In genomic region chr7:64155687-64156086, GRCm38 (mm10) we compare ENCODE assay signal across 8 mouse cellular contexts. TPM values are rescaled to one million over a fixed set of nuclear protein-coding genes. Genes with fewer than 3 reads are reported as not detected.
DNase-seq lines count a peak whose midpoint lies in the region; ATAC-seq lines count a peak whose summit lies in the region.

No protein-coding gene starts in this region.

- H3K27me3 ChIP-seq in hindbrain, embryonic 12.5 days, result no peaks in the 10 kb centered on the region
- no peaks in the 10 kb centered on the region for H3K27me3 ChIP-seq in lung, embryonic 15.5 days

- H3K9me3 ChIP-seq in hindbrain, embryonic 12.5 days (replicated peaks), result no peaks in the 10 kb centered on the region
- no peaks in the 10 kb centered on the region for H3K9me3 ChIP-seq in lung, embryonic 15.5 days

- H3K27ac ChIP-seq in hindbrain, embryonic 12.5 days, result no peak overlapping the region
- no peak overlapping the region for H3K27ac ChIP-seq in lung, embryonic 15.5 days

- H3K9ac ChIP-seq in hindbrain, embryonic 12.5 days, result no peak overlapping the region
- 0 out of 2 replicates have a peak overlapping the region, but pooled peaks have one; percentile 19 for H3K9ac ChIP-seq in lung, embryonic 15.5 days

- whole genome bisulfite sequencing in hindbrain, embryonic 12.5 days, result 15% methylated on average over 10 of the region's 10 CpGs
- WGBS in lung, embryonic 15.5 days, result 2% methylated on average over 10 of the region's 10 CpGs

- peak overlapping the region; percentile 41 for H3K4me2 ChIP-seq in hindbrain, embryonic 12.5 days (replicated peaks)
- peak overlapping the region; percentile 50 for H3K4me2 ChIP-seq in lung, embryonic 15.5 days

- peaks cover 26% of the 10 kb centered on the region for H3K4me1 ChIP-seq in hindbrain, embryonic 12.5 days
- peaks cover 26% of the 10 kb centered on the region for H3K4me1 ChIP-seq in lung, embryonic 15.5 days

- ATAC-seq in hindbrain, embryonic 12.5 days (ENCODE audit: low FRiP score), result peak; percentile 62
- ATAC-seq in lung, embryonic 15.5 days (ENCODE audit: borderline replicate concordance, extremely low read depth, low FRiP score, low TSS enrichment), result peak; percentile 89

- peak; percentile 90 for DNase-seq in ZHBTc4 (ENCODE audit: low read depth, low spot score)
- peak; percentile 84 to 88 for DNase-seq in cerebellum, postnatal 25 days
- peak; percentile 74 to 77 for DNase-seq in frontal cortex, postnatal 25 days (ENCODE audit: low spot score in 2 of 2)
- peak; percentile 95 for DNase-seq in layer of hippocampus, adult 9-11 months
- peak; percentile 25 for DNase-seq in ovary, postnatal 10 days (ENCODE audit: low spot score)
- DNase-seq in urinary bladder, postnatal 10 days (ENCODE audit: low spot score), result peak; percentile 17

- no peak overlapping the region for H3K4me3 ChIP-seq in hindbrain, embryonic 12.5 days
- no peak overlapping the region for H3K4me3 ChIP-seq in lung, embryonic 15.5 days

- no peaks in the 10 kb centered on the region for H3K36me3 ChIP-seq in hindbrain, embryonic 12.5 days
- no peaks in the 10 kb centered on the region for H3K36me3 ChIP-seq in lung, embryonic 15.5 days

RNA-seq across cellular contexts. Expression of gene Trpm1, which starts 2.1 kb away (rescaled TPM):
- polyA plus RNA-seq in hindbrain, embryonic 12.5 days (2016; fragmentation: Nextera tagmentation; extraction: Ambion mirVana), result 0.31 and 0.43 TPM in 2 replicates
- polyA plus RNA-seq in lung, embryonic 15.5 days (2015; fragmentation: Nextera tagmentation; extraction: Ambion mirVana), result not detected in 2 replicates

Comparison
In these comparisons a context has a peak if more than half of its experiments do, and no peak if none do; other contexts are left out.
1. DNase-seq: peak in every context shown above with its lines; median percentile 95 in layer of hippocampus, adult 9-11 months; 90 in ZHBTc4; 86 in cerebellum, postnatal 25 days; 76 in frontal cortex, postnatal 25 days; 25 in ovary, postnatal 10 days; 17 in urinary bladder, postnatal 10 days.